Mouse (Mus musculus) urinary bladder, postnatal 36 days (tissue): ENCODE results near the gene Brd3.
A peak's percentile ranks its signal among the peaks of the same experiment; 100 is the strongest.
"Not testable (repeated sequence)": the region's sequence is repeated elsewhere in the genome, so short reads cannot be mapped to it uniquely, and the experiment has no call there.

Experiments used
- DNase-seq, 2 experiments: peaks; one replicate each; pipeline ENCODE4 v3.0.0; 2022; ENCODE audit warnings: low spot score in 2 of 2, mixed read lengths in 1 of 2

Gene Brd3

GRCm38 (mm10) chr2:27510706-27511105 lies 3.2 kb upstream of the Brd3 start:
- DNase-seq, result peak in 1 of 2 experiments; percentile 14

- not testable (repeated sequence) for DNase-seq
Observed at GRCm38 (mm10) chr2:27506658-27507057, 804 bp downstream of the Brd3 start.

GRCm38 (mm10) chr2:27505539-27505938 lies 1.9 kb downstream of the Brd3 start:
- DNase-seq, result peak; percentile 28 to 40

GRCm38 (mm10) chr2:27504113-27504885 lies 3.2 kb downstream of the Brd3 start:
- DNase-seq, result no peak

GRCm38 (mm10) chr2:27496391-27497028 lies 11.0 kb downstream of the Brd3 start:
- DNase-seq, result no peak

GRCm38 (mm10) chr2:27493971-27494370 lies 13.5 kb downstream of the Brd3 start:
- no peak for DNase-seq

GRCm38 (mm10) chr2:27490939-27491338 lies 16.5 kb downstream of the Brd3 start:
- DNase-seq, result no peak

GRCm38 (mm10) chr2:27488362-27488761 lies 19.1 kb downstream of the Brd3 start:
- DNase-seq, result no peak

- DNase-seq, result no peak
Observed at GRCm38 (mm10) chr2:27487336-27488049, 20.0 kb downstream of the Brd3 start.

- no peak for DNase-seq
Observed at GRCm38 (mm10) chr2:27486725-27487124, 20.7 kb downstream of the Brd3 start.

- no peak for DNase-seq
Observed at GRCm38 (mm10) chr2:27482265-27482861, 25.1 kb downstream of the Brd3 start.

- no peak for DNase-seq
Observed at GRCm38 (mm10) chr2:27480367-27480766, 27.1 kb downstream of the Brd3 start.

GRCm38 (mm10) chr2:27479821-27480220 lies 27.6 kb downstream of the Brd3 start:
- no peak for DNase-seq

- no peak for DNase-seq
Observed at GRCm38 (mm10) chr2:27476303-27477192, 30.9 kb downstream of the Brd3 start.

GRCm38 (mm10) chr2:27475495-27476302 lies 31.8 kb downstream of the Brd3 start:
- DNase-seq, result peak; percentile 86 to 91

GRCm38 (mm10) chr2:27474621-27475484 lies 32.6 kb downstream of the Brd3 start:
- peak; percentile 31 to 38 for DNase-seq

GRCm38 (mm10) chr2:27473911-27474310 lies 33.6 kb downstream of the Brd3 start:
- no peak for DNase-seq

GRCm38 (mm10) chr2:27473061-27473765 lies 34.2 kb downstream of the Brd3 start:
- no peak for DNase-seq

GRCm38 (mm10) chr2:27471170-27471584 lies 36.3 kb downstream of the Brd3 start:
- DNase-seq, result no peak
